Mouse (Mus musculus) hindbrain, postnatal 0 days (tissue): ENCODE measurements around the gene Sstr4. TPM values are rescaled to one million over a fixed set of nuclear protein-coding genes. Genes with fewer than 3 reads are reported as not detected.

ENCODE experiments used
- ATAC-seq: fragments of 200-750 bp; cut with Nextera tagmentation; 2 replicates; pipeline ENCODE4 v1.8.0; 2017; ENCODE audit warnings: mild to moderate bottlenecking, moderate TSS enrichment, moderate library complexity
- DNase-seq: peaks from one replicate; pipeline ENCODE4 v3.0.0-alpha.2; 2015; ENCODE audit warnings: low spot score
- H3K27ac ChIP-seq: fragments of 300-500 bp; sonication (generic); 2 replicates; pipeline ENCODE4 v1.5.1; 2014; ENCODE audit warnings: mild to moderate bottlenecking
- H3K27me3 ChIP-seq: fragments of 300-500 bp; sonication (generic); 2 replicates; pipeline ENCODE4 v1.6.1; 2014; ENCODE audit warnings: low read length, mixed read lengths; ENCODE audit not compliant: insufficient read depth
- H3K36me3 ChIP-seq: fragments of 300-500 bp; sonication (generic); 2 replicates; pipeline ENCODE4 v1.6.1; 2014; ENCODE audit warnings: low read length, mixed read lengths; ENCODE audit not compliant: insufficient read depth
- H3K4me1 ChIP-seq: fragments of 300-500 bp; sonication (generic); 2 replicates; pipeline ENCODE4 v1.6.1; 2014; ENCODE audit warnings: antibody characterized with exemption, low read length, mixed read lengths; ENCODE audit not compliant: insufficient read depth
- H3K4me2 ChIP-seq: fragments of 300-500 bp; sonication (generic); 2 replicates; pipeline ENCODE4 v1.6.1; 2014; ENCODE audit warnings: low read depth, mild to moderate bottlenecking, low read length, moderate library complexity, mixed read lengths
- H3K4me3 ChIP-seq: fragments of 300-500 bp; sonication (generic); 2 replicates; pipeline ENCODE4 v1.5.1; 2014; ENCODE audit warnings: low read length
- H3K9ac ChIP-seq: fragments of 300-500 bp; sonication (generic); replicated peaks from 2 replicates; pipeline ENCODE4 v1.6.1; 2014; ENCODE audit warnings: mild to moderate bottlenecking, low read length, moderate library complexity, mixed read lengths
- H3K9me3 ChIP-seq: fragments of 300-500 bp; sonication (generic); 2 replicates; pipeline ENCODE4 v1.6.1; 2016; ENCODE audit warnings: low read length, mixed read lengths
- CTCF ChIP-seq: IDR thresholded peaks from 2 replicates; pipeline ENCODE4 v1.5.1; 2016; ENCODE audit warnings: antibody characterized with exemption, control low read depth, low read depth
- WGBS: fragments of 180-500 bp; shearing (Covaris S2); extraction: QIAGEN DNeasy Blood & Tissue Kit; methylation state at CpG from one replicate; pipeline ENCODE4 v1.1.7; 2014; 5-methylcytosine and 5-hydroxymethylcytosine counted together
- polyA plus RNA-seq: library from polyadenylated mRNA; unstranded; fragments of >200 nt; fragmentation: Nextera tagmentation; extraction: Ambion mirVana; gene quantifications from 2 replicates; pipeline ENCODE4 v1.2.1, GENCODE M21; 2015
- total RNA-seq: library from RNA; depleted of rRNA; stranded (reverse); fragments of >200 nt; gene quantifications from 2 replicates; pipeline ENCODE4 v1.2.3, GENCODE M21; 2014

Gene Sstr4
- total and polyA plus RNA-seq, 2 experiments from 2014 or later: 2.7 to 13.4 TPM

DNA sequence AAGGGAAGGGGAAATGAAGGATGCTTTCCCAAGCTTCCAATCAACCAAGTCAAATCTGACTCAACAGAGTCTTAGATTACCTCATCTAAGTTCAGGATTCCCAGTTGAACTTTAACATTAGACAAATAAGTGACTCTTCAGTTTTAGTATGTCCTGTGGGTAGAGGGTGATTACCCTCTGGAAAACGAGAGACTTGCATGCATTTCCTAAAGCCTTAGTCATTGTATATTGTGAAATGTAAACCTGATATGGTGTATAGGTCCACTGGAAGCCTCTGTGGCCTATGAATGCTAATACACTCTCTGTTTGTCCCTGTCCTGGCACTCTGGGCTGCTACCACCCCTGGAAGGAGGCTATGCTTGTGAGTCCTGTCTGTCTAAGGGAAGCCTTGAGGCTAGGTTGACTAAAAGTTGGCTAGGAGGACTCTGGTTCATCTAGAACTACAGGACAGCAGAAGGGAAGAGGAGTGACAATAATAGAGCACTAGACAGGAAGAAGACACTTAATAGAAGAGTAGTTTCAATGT is 16.3 kb upstream of the Sstr4 start:
- 77% methylated on average over 1 of the region's 1 CpGs for WGBS
- Histone ChIP-seq H3K9me3 (no peaks in the 10 kb centered on the region), H3K9ac (no peak overlapping the region), H3K27me3 (no peaks in the 10 kb centered on the region), H3K4me3 (no peak overlapping the region), H3K4me1 (no peaks in the 10 kb centered on the region), H3K27ac (no peak overlapping the region), H3K36me3 (no peaks in the 10 kb centered on the region), H3K4me2 (no peak overlapping the region)
- no peak for TF ChIP-seq CTCF
- ATAC-seq (no peak), DNase-seq (no peak)

DNA sequence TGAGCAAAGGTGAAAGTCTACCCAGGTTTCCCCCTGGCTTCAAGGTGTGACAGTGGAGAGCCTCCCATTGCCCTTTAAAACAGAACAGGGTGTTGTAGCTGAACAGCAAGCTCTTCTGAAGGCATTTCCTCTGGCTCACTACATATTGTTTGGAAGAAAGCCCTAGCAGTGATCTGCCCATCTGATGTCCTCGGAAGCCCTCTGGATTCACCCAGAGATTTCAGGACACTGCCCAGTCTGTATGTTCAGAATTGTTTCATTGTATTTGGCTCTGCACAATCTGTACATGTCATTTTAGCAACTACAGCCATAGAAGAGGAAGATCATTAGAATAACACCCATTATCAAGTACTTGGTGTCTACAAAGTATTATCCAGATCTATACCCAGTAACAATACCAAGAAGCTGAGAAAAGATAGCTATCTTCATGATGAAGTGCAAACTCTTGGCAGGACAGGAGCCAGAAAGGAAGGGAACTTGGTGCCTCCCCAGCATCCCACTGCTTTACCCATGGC is 15.2 kb upstream of the Sstr4 start:
- 73% methylated on average over 1 of the region's 1 CpGs for WGBS
- Histone ChIP-seq H3K27ac (no peak overlapping the region), H3K4me1 (no peaks in the 10 kb centered on the region), H3K4me2 (no peak overlapping the region), H3K36me3 (no peaks in the 10 kb centered on the region), H3K4me3 (no peak overlapping the region), H3K27me3 (no peaks in the 10 kb centered on the region), H3K9ac (no peak overlapping the region), H3K9me3 (no peaks in the 10 kb centered on the region)
- no peak for TF ChIP-seq CTCF
- no peak for DNase-seq
- no peak for ATAC-seq

- no peak overlapping the region for H3K9ac ChIP-seq
- ATAC-seq: no peak
- H3K4me3 ChIP-seq: no peak overlapping the region
- H3K27me3 ChIP-seq: no peaks in the 10 kb centered on the region
- no peak overlapping the region for H3K27ac ChIP-seq
- TF ChIP-seq CTCF: no peak
- DNase-seq: no peak
- H3K4me2 ChIP-seq: no peak overlapping the region
- 90% methylated on average over 2 of the region's 2 CpGs for WGBS
- no peaks in the 10 kb centered on the region for H3K9me3 ChIP-seq
- no peaks in the 10 kb centered on the region for H3K4me1 ChIP-seq
- H3K36me3 ChIP-seq: no peaks in the 10 kb centered on the region
Observed at GRCm38 (mm10) chr2:148381076-148381475, 14.1 kb upstream of the Sstr4 start.

- no peak for TF ChIP-seq CTCF
- no peaks in the 10 kb centered on the region for H3K4me1 ChIP-seq
- H3K9ac ChIP-seq: no peak overlapping the region
- H3K9me3 ChIP-seq: no peaks in the 10 kb centered on the region
- ATAC-seq (no peak), DNase-seq (no peak)
- WGBS: 89% methylated on average over 3 of the region's 3 CpGs
- H3K27me3 ChIP-seq: no peaks in the 10 kb centered on the region
- no peaks in the 10 kb centered on the region for H3K36me3 ChIP-seq
- H3K4me3 ChIP-seq: no peak overlapping the region
- H3K4me2 ChIP-seq: no peak overlapping the region
- no peak overlapping the region for H3K27ac ChIP-seq
Observed at GRCm38 (mm10) chr2:148386476-148386875, 8.7 kb upstream of the Sstr4 start.

GRCm38 (mm10) chr2:148386927-148387326 is 8.2 kb upstream of the Sstr4 start:
- no peak overlapping the region for H3K9ac ChIP-seq
- TF ChIP-seq CTCF: no peak

DNA sequence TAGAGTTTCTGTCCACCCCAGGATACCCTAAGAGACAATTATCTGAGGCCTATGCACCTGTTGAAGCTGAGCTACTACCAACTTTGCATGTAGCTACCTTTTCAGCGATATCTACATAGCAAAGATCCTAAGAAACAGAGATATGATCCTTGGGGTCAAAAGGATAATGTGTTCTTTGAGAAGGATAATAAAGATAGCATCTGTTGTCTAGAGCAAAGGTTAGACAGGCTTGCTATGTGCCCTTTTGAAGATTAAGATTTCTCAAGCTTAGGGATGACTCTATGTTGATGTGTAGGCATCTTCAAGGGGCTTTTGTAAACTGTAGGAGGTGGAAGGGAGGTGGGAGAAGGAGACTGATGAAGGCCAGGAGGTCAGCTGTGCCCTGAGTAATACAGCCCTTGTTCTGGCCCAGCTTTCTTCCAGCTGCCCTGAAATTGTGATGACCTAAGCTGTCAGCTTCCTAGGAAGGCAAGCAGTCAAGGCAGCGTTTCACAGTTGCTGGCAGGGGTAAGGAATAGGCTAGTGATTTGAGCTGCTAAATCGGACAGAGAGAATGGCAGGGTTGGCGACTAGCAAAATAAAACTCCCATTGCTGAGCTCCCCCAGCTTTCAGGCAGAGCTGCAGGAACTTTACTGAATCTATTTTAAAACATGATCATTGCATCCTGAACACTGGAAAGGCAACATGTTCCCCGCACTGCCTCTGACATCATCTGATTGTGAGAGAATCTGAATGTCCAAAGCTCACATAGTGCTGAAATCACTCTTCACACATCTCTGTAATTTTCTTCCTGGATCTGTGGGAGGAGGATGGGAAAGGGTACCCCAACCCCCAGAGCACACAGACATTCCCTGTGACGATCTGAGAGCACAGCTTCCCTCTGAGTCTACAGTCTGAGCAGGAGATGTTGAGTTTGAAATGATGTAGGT is 7.2 kb upstream of the Sstr4 start:
- Histone ChIP-seq H3K9me3 (no peaks in the 10 kb centered on the region), H3K4me2 (no peak overlapping the region), H3K36me3 (no peaks in the 10 kb centered on the region), H3K4me1 (no peaks in the 10 kb centered on the region), H3K27me3 (no peaks in the 10 kb centered on the region), H3K27ac (no peak overlapping the region), H3K4me3 (no peak overlapping the region), H3K9ac (no peak overlapping the region)
- DNase-seq (no peak), ATAC-seq (no peak)
- 71% methylated on average over 6 of the region's 6 CpGs for WGBS
- TF ChIP-seq CTCF: no peak

More at GRCm38 (mm10) chr2:148386927-148387326, 8.2 kb upstream of the Sstr4 start:
- Histone ChIP-seq H3K4me2 (no peak overlapping the region), H3K27ac (no peak overlapping the region), H3K4me1 (no peaks in the 10 kb centered on the region), H3K9me3 (no peaks in the 10 kb centered on the region), H3K36me3 (no peaks in the 10 kb centered on the region), H3K27me3 (no peaks in the 10 kb centered on the region), H3K4me3 (no peak overlapping the region)
- DNase-seq (no peak), ATAC-seq (no peak)
- 94% methylated on average over 2 of the region's 2 CpGs for WGBS

- Histone ChIP-seq H3K4me2 (no peak overlapping the region), H3K27ac (no peak overlapping the region), H3K36me3 (no peaks in the 10 kb centered on the region), H3K9ac (no peak overlapping the region), H3K4me3 (no peak overlapping the region), H3K4me1 (no peaks in the 10 kb centered on the region), H3K27me3 (peaks cover 4% of the 10 kb centered on the region), H3K9me3 (no peaks in the 10 kb centered on the region)
- no peak for DNase-seq
- WGBS: 88% methylated on average over 1 of the region's 1 CpGs
- ATAC-seq: no peak
- TF ChIP-seq CTCF: no peak
Observed at GRCm38 (mm10) chr2:148393149-148393548, 2.0 kb upstream of the Sstr4 start.
